Mouse (Mus musculus): ENCODE measurements at regions not wholly inside any gene's neighbourhood (a gene's known extent, or its start where the extent isn't known, plus 50 kb on each side); places are given as distances from the start of the nearest gene placed in this dataset.

GRCm38 (mm10) chr6:117110291-117110690 is 58.0 kb upstream of the Cxcl12 start:
- Histone ChIP-seq H3K9me3 (no peaks in the 10 kb centered on the region), H3K27me3 (ENCODE audit: insufficient read depth, poor library complexity, severe bottlenecking) (peaks cover 7% of the 10 kb centered on the region; the same call in 1 of the 2 replicates), H3K36me3 (no peaks in the 10 kb centered on the region), H3K4me3 (no peak overlapping the region), H3K27ac (no peak overlapping the region), H3K4me1 (no peaks in the 10 kb centered on the region)
- 56% methylated on average over 3 of the region's 3 CpGs for WGBS
- no peak for DNase-seq (ENCODE audit: low spot score)

GRCm38 (mm10) chr6:117114859-117115258 is 53.5 kb upstream of the Cxcl12 start:
- Histone ChIP-seq H3K27ac (no peak overlapping the region), H3K9me3 (no peaks in the 10 kb centered on the region), H3K4me3 (no peak overlapping the region), H3K4me1 (no peaks in the 10 kb centered on the region; the same call in 1 of the 2 replicates), H3K27me3 (ENCODE audit: insufficient read depth, poor library complexity, severe bottlenecking) (peaks cover 4% of the 10 kb centered on the region; the same call in 1 of the 2 replicates), H3K36me3 (no peaks in the 10 kb centered on the region)
- DNase-seq (ENCODE audit: low spot score), result no peak
- WGBS, result 75% methylated on average over 8 of the region's 8 CpGs

DNA sequence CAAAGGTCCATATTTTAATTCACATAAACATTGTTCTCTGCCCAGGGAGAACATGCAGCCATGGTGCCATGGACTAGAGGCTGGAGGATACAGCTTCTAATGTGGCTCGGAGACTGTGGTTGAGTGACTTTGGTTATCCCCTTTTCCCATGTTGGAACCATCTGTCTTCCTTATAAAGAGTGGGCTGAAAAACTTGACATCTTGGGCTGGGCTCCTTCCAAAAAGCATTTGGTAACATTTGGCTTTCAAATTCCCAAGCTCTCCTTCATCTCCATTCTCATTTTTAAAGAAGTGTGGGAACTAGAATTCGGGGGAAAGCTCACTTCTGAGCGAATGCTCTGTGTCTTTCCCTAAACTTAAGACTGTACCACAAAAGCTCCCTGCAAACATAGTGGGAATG is 50.3 kb upstream of the Cxcl12 start:
- no peak for DNase-seq (ENCODE audit: low spot score)
- H3K27ac ChIP-seq, result no peak overlapping the region
- no peak overlapping the region for H3K4me3 ChIP-seq
- H3K4me1 ChIP-seq, result no peaks in the 10 kb centered on the region; the same call in 1 of the 2 replicates
- H3K27me3 ChIP-seq (ENCODE audit: insufficient read depth, poor library complexity, severe bottlenecking), result peaks cover 4% of the 10 kb centered on the region; the same call in 1 of the 2 replicates
- no peaks in the 10 kb centered on the region for H3K9me3 ChIP-seq
- 81% methylated on average over 3 of the region's 3 CpGs for WGBS
- H3K36me3 ChIP-seq, result no peaks in the 10 kb centered on the region
